Mouse (Mus musculus) stomach, postnatal 0 days (tissue): Measurements from ENCODE around the gene Col4a3.

Experiments used
- CTCF ChIP-seq: IDR thresholded peaks from 2 replicates; pipeline ENCODE4 v1.5.1; 2016; ENCODE audit warnings: antibody characterized with exemption, low read depth, mild to moderate bottlenecking, moderate library complexity
- EP300 ChIP-seq: optimal IDR thresholded peaks from 2 replicates; pipeline ENCODE3; 2016; ENCODE audit warnings: antibody characterized with exemption

- peak; percentile 30; the same call in 1 of the 2 replicates for TF ChIP-seq CTCF
- no peak for TF ChIP-seq EP300
Observed at GRCm38 (mm10) chr1:82576182-82576581, 10.5 kb upstream of the Col4a3 start.
